Mouse (Mus musculus) intestine, embryonic 14.5 days (tissue): ENCODE results near the gene Eif4enif1. TPM values are rescaled to one million over a fixed set of nuclear protein-coding genes. Genes with fewer than 3 reads are reported as not detected.
"Not testable (repeated sequence)": the region's sequence is repeated elsewhere in the genome, so short reads cannot be mapped to it uniquely, and the experiment has no call there.

Experiments used
- ATAC-seq: fragments of 200-750 bp; cut with Nextera tagmentation; replicated peaks from 2 replicates; pipeline ENCODE4 v1.8.0; 2017; ENCODE audit warnings: low read depth, moderate number of reproducible peaks, moderate TSS enrichment, moderate library complexity; ENCODE audit not compliant: low FRiP score, low TSS enrichment
- DNase-seq: peaks from one replicate; pipeline ENCODE4 v3.0.0-alpha.2; 2018; ENCODE audit warnings: low spot score
- H3K27ac ChIP-seq: fragments of 300-500 bp; sonication (generic); 2 replicates; pipeline ENCODE4 v1.5.1; 2014; ENCODE audit warnings: low read depth, mild to moderate bottlenecking, control low read depth
- H3K27me3 ChIP-seq: fragments of 300-500 bp; sonication (generic); replicated peaks from 2 replicates; pipeline ENCODE4 v1.6.1; 2014; ENCODE audit warnings: low read length, control low read depth; ENCODE audit not compliant: control insufficient read depth, insufficient read depth
- H3K36me3 ChIP-seq: fragments of 300-500 bp; sonication (generic); 2 replicates; pipeline ENCODE4 v1.6.1; 2014; ENCODE audit warnings: low read length, control low read depth; ENCODE audit not compliant: control insufficient read depth, insufficient read depth
- H3K4me1 ChIP-seq: fragments of 300-500 bp; sonication (generic); replicated peaks from 2 replicates; pipeline ENCODE4 v1.6.1; 2014; ENCODE audit warnings: low read length, control low read depth, mixed read lengths; ENCODE audit not compliant: control insufficient read depth, insufficient read depth
- H3K4me2 ChIP-seq: fragments of 300-500 bp; sonication (generic); 2 replicates; pipeline ENCODE4 v1.6.1; 2014; ENCODE audit warnings: low read length
- H3K4me3 ChIP-seq: fragments of 300-500 bp; sonication (generic); 2 replicates; pipeline ENCODE4 v1.5.1; 2014; ENCODE audit warnings: low read depth, low read length, control low read depth, mixed read lengths
- H3K9ac ChIP-seq: fragments of 300-500 bp; sonication (generic); 2 replicates; pipeline ENCODE4 v1.6.1; 2014; ENCODE audit warnings: mild to moderate bottlenecking, low read length
- H3K9me3 ChIP-seq: fragments of 300-500 bp; sonication (generic); 2 replicates; pipeline ENCODE4 v1.6.1; 2016; ENCODE audit warnings: low read length, control low read depth; ENCODE audit not compliant: control insufficient read depth
- WGBS: fragments of 180-500 bp; shearing (Covaris S2); extraction: QIAGEN DNeasy Blood & Tissue Kit; methylation state at CpG from one replicate; pipeline ENCODE4 v1.1.7; 2014; 5-methylcytosine and 5-hydroxymethylcytosine counted together
- polyA plus RNA-seq: library from polyadenylated mRNA; unstranded; fragments of >200 nt; fragmentation: Nextera tagmentation; extraction: Ambion mirVana; gene quantifications from 2 replicates; pipeline ENCODE4 v1.2.1, GENCODE M21; 2014

The Eif4enif1 gene
- polyA plus RNA-seq = 52.7 and 56.2 TPM in 2 replicates

GRCm38 (mm10) chr11:3202231-3202701 is at the start of gene Eif4enif1:
Gene Eif4enif1 (plus strand): TSS chr11:3202392.
- peak within 1 kb of the TSS; percentile 27 for H3K9ac ChIP-seq
- WGBS = 0% methylated on average over 41 of the region's 57 CpGs
- ATAC-seq (peak; percentile 80), DNase-seq (peak; percentile 98)
- H3K4me1 ChIP-seq = no peaks in the 10 kb centered on the region
- peak within 1 kb of the TSS; percentile 2; the same call in 1 of the 2 replicates for H3K27ac ChIP-seq
- peaks cover 21% of the 10 kb centered on the region for H3K36me3 ChIP-seq
- peak within 1 kb of the TSS; percentile 33 for H3K4me2 ChIP-seq
- no peaks in the 10 kb centered on the region for H3K27me3 ChIP-seq
- H3K4me3 ChIP-seq = peak within 1 kb of the TSS; percentile 29
- H3K9me3 ChIP-seq = no peaks in the 10 kb centered on the region

DNA sequence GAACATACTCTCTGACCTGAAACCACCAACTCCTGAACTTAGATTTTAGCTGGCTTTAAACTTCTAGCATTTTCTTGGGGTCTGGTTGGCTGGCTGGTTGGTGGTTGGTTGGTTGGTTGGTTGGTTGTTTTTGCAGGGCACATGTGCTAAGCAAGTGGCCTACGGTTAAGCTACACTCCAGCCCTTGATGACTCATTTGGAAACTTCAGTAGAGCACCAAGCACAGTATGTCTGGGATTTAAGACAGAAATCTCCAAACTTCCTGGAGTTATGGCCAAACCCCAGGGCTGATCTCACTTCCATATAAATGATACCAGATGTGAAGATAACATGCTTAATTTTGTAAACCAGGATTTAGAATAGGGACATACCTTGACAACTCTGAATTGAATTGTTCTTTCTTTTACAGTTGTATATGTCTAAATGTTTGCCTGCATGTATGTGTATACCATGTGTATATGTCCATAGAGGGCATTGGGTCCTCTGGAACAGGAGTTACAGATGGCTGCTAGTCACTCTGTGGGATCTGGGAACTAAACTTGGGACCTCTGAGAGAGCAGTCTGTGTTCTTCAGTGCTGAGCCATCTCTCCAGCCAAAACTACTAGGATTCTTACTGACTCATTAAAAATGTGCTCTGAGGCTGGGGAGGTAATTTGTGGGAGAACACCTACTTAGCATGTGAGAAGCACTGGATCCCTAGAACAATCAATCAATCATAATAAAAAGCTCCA is 48.4 kb upstream of the Eif4enif1 start:
- not testable (repeated sequence) for H3K4me2 ChIP-seq, H3K4me3 ChIP-seq, H3K4me1 ChIP-seq, DNase-seq, H3K27ac ChIP-seq, H3K9ac ChIP-seq, H3K9me3 ChIP-seq, H3K27me3 ChIP-seq, H3K36me3 ChIP-seq
- peak; percentile 74 for ATAC-seq
- WGBS = 86% methylated on average over 1 of the region's 1 CpGs

GRCm38 (mm10) chr11:3156991-3157390 is 45.2 kb upstream of the Eif4enif1 start:
- ATAC-seq, H3K36me3 ChIP-seq, DNase-seq, H3K4me1 ChIP-seq, H3K9me3 ChIP-seq, H3K9ac ChIP-seq, H3K27ac ChIP-seq, H3K4me3 ChIP-seq, H3K27me3 ChIP-seq, H3K4me2 ChIP-seq: not testable (repeated sequence)
- WGBS = 90% methylated on average over 2 of the region's 3 CpGs

DNA sequence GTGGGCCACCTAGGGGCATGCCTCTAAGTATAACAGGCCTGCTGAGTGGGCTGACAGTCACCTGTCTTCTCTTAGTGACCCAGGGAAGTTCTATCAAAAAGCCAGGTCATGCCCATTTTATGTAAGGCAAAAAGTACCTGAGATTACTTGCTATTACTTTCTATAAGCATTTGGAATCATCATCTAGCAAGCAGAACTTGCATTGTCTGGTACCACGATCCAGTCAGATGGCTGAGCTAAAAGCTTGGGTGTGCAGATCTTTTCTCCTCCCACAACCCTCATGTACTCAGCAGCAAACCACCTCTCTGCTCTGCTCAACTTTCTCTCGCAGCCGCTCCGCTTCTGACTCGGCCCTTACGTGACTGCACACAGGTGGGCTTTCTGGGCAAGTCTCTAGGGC is 44.2 kb upstream of the Eif4enif1 start:
- H3K4me3 ChIP-seq, H3K9me3 ChIP-seq, H3K9ac ChIP-seq, H3K4me2 ChIP-seq, H3K27ac ChIP-seq, H3K36me3 ChIP-seq, H3K27me3 ChIP-seq, ATAC-seq, DNase-seq, H3K4me1 ChIP-seq: not testable (repeated sequence)
- WGBS = 94% methylated on average over 6 of the region's 6 CpGs

- not testable (repeated sequence) for H3K9ac ChIP-seq, H3K27ac ChIP-seq, DNase-seq, H3K9me3 ChIP-seq, ATAC-seq, H3K4me1 ChIP-seq, H3K4me3 ChIP-seq, H3K4me2 ChIP-seq, H3K36me3 ChIP-seq, H3K27me3 ChIP-seq
- 92% methylated on average over 4 of the region's 4 CpGs for WGBS
Measured at GRCm38 (mm10) chr11:3158800-3159199, 43.4 kb upstream of the Eif4enif1 start.

- not testable (repeated sequence) for H3K4me1 ChIP-seq, DNase-seq, H3K27ac ChIP-seq, H3K36me3 ChIP-seq, H3K9ac ChIP-seq, H3K4me3 ChIP-seq, H3K4me2 ChIP-seq, ATAC-seq, H3K27me3 ChIP-seq, H3K9me3 ChIP-seq
- WGBS = 62% methylated on average over 1 of the region's 2 CpGs
Measured at GRCm38 (mm10) chr11:3161370-3161769, 40.8 kb upstream of the Eif4enif1 start.

DNA sequence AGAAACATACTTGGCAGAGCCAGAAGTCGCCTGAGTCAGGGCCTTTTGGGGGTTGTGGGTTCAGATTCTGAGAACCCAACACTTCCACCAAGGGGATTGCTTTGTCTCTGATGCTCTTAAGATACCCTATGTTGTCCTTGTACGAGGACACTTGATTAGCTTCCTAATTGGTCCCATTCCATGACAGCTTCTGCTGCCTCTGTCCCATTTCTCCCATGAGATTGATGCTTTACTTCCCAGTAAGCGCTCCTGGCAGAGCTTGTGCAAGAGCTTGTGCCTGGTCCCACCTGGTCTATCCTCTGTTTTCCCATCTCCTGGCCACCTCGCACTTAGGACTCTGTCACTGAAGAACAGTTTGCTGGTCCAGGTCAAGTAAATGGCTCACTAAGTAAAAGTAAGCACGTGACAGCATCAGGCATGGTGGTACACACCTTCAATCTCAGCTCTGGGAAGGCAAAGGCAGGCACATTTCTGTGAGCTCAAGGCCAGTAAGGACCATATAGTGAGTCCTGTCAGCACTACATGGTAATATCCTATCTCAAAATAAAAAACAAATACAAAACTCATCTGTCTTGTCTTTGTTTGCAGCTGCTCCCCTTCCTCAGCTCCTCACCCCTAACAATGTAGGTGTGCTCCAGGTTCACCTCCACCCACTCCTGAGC is 39.8 kb upstream of the Eif4enif1 start:
- DNase-seq = not testable (repeated sequence)

DNA sequence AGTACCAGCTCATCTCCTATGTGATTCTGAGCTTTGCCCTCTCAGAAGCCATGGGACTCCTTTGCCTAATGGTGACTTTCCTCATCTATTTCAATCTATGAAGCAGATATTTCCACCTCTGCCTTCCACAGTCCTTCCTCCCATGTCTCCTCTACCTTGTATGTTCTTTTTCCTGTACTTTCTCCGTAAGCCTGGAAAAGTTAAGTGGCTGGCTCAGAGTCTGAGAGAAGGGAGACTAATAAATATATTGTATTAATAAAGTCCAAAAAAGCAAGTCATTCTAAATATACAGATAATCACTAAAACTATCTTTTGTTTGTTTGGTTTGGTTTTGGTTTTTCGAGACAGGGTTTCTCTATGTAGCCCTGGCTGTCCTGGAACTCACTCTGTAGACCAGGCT is 39.1 kb upstream of the Eif4enif1 start:
- H3K9me3 ChIP-seq, H3K27ac ChIP-seq, H3K4me2 ChIP-seq, H3K9ac ChIP-seq, ATAC-seq, H3K36me3 ChIP-seq, H3K4me1 ChIP-seq, H3K4me3 ChIP-seq, DNase-seq, H3K27me3 ChIP-seq: not testable (repeated sequence)
- WGBS = 89% methylated on average over 2 of the region's 2 CpGs

More for the DNA sequence above, 39.8 kb upstream of the Eif4enif1 start:
- not testable (repeated sequence) for H3K36me3 ChIP-seq, H3K27me3 ChIP-seq, H3K4me3 ChIP-seq, H3K4me2 ChIP-seq, H3K27ac ChIP-seq, H3K4me1 ChIP-seq, H3K9me3 ChIP-seq, H3K9ac ChIP-seq
- peak; percentile 30 for ATAC-seq
- 59% methylated on average over 5 of the region's 5 CpGs for WGBS
